Mouse (Mus musculus): ENCODE measurements around the gene Adam30. TPM values are rescaled to one million over a fixed set of nuclear protein-coding genes. Genes with fewer than 3 reads are reported as not detected.

Gene Adam30
- polyA plus RNA-seq, 1 experiment from 2014 or later = not detected

DNA sequence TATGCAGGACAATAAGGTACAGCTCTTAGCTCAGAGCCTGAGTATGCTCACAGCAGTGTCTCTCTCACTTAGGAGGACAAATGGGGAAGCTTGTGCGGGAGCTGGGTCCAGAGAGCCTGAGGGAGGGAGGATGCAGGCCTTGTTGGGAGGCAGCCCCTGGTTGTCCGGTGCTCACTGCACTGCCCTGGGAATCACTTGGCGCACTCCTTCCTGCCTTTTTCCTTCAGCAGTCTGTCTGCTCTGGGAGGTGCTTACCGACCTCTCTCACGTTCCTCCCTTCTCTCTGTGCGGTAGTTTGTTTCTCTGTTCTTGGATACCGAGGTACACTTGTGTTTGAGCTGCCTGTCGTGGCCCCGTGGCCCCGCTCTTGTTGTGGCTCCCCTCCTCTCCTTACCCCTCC is 15.2 kb upstream of the Adam30 start:
- WGBS = 87% methylated on average over 10 of the region's 10 CpGs
- no peak overlapping the region for H3K9ac ChIP-seq (ENCODE audit: low read depth, low read length)
- no peak overlapping the region for H3K4me3 ChIP-seq (ENCODE audit: low read length)
- H3K27ac ChIP-seq (ENCODE audit: low read length) = no peak overlapping the region
- no peak for ATAC-seq
- no peak overlapping the region for H3K4me2 ChIP-seq (ENCODE audit: low read depth, low read length)
- H3K4me1 ChIP-seq (ENCODE audit: control insufficient read depth, insufficient read depth, low read length) = no peaks in the 10 kb centered on the region
- H3K36me3 ChIP-seq (ENCODE audit: control insufficient read depth, insufficient read depth, low read length) = peaks cover 26% of the 10 kb centered on the region
- H3K9me3 ChIP-seq (ENCODE audit: control insufficient read depth, low read length) = no peaks in the 10 kb centered on the region
- H3K27me3 ChIP-seq (replicated peaks; ENCODE audit: control insufficient read depth, insufficient read depth, low read length) = no peaks in the 10 kb centered on the region

- Histone ChIP-seq H3K36me3 (ENCODE audit: control insufficient read depth, insufficient read depth, low read length) (peaks cover 22% of the 10 kb centered on the region), H3K4me2 (ENCODE audit: low read depth, low read length) (no peak overlapping the region), H3K4me3 (ENCODE audit: low read length) (no peak overlapping the region), H3K27me3 (replicated peaks; ENCODE audit: control insufficient read depth, insufficient read depth, low read length) (no peaks in the 10 kb centered on the region), H3K9ac (ENCODE audit: low read depth, low read length) (no peak overlapping the region), H3K9me3 (ENCODE audit: control insufficient read depth, low read length) (no peaks in the 10 kb centered on the region), H3K27ac (ENCODE audit: low read length) (no peak overlapping the region), H3K4me1 (ENCODE audit: control insufficient read depth, insufficient read depth, low read length) (no peaks in the 10 kb centered on the region)
- WGBS = 96% methylated on average over 29 of the region's 29 CpGs
- no peak for ATAC-seq
Measured at GRCm38 (mm10) chr3:98146471-98147410, 13.7 kb upstream of the Adam30 start.

GRCm38 (mm10) chr3:98147706-98148105 is 12.7 kb upstream of the Adam30 start:
- Histone ChIP-seq H3K36me3 (ENCODE audit: control insufficient read depth, insufficient read depth, low read length) (peaks cover 16% of the 10 kb centered on the region), H3K27me3 (replicated peaks; ENCODE audit: control insufficient read depth, insufficient read depth, low read length) (no peaks in the 10 kb centered on the region), H3K9ac (ENCODE audit: low read depth, low read length) (no peak overlapping the region), H3K4me2 (ENCODE audit: low read depth, low read length) (no peak overlapping the region), H3K27ac (ENCODE audit: low read length) (no peak overlapping the region), H3K4me3 (ENCODE audit: low read length) (no peak overlapping the region), H3K4me1 (ENCODE audit: control insufficient read depth, insufficient read depth, low read length) (no peaks in the 10 kb centered on the region), H3K9me3 (ENCODE audit: control insufficient read depth, low read length) (no peaks in the 10 kb centered on the region)
- no peak for ATAC-seq
- 89% methylated on average over 14 of the region's 14 CpGs for WGBS

DNA sequence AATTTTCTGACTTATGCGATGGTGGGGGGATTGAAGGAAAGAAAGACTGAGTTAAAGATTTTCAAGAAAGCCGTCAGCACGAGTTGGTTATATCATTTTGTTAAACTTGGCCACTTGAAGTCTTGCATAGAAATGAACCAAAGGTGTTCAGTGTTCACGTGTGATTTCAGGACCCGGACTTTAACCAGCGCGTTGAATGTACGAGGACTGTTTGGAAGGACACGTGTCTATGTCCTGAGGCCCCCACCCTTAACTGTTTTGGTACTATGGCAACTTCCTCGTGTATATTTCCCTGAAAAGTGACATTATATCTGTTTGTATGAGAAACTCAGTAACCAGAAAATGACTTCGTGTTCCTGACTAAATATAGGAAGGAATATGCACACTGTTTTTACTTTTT is 10.5 kb upstream of the Adam30 start:
- Histone ChIP-seq H3K4me3 (ENCODE audit: low read length) (no peak overlapping the region), H3K27ac (ENCODE audit: low read length) (no peak overlapping the region), H3K9ac (ENCODE audit: low read depth, low read length) (no peak overlapping the region), H3K36me3 (ENCODE audit: control insufficient read depth, insufficient read depth, low read length) (peaks cover 7% of the 10 kb centered on the region; the same call in 1 of the 2 replicates), H3K27me3 (replicated peaks; ENCODE audit: control insufficient read depth, insufficient read depth, low read length) (no peaks in the 10 kb centered on the region), H3K4me2 (ENCODE audit: low read depth, low read length) (no peak overlapping the region), H3K9me3 (ENCODE audit: control insufficient read depth, low read length) (no peaks in the 10 kb centered on the region), H3K4me1 (ENCODE audit: control insufficient read depth, insufficient read depth, low read length) (no peaks in the 10 kb centered on the region)
- 93% methylated on average over 11 of the region's 11 CpGs for WGBS
- no peak for ATAC-seq

GRCm38 (mm10) chr3:98151016-98151415 is 9.4 kb upstream of the Adam30 start:
- Histone ChIP-seq H3K4me2 (ENCODE audit: low read depth, low read length) (no peak overlapping the region), H3K9ac (ENCODE audit: low read depth, low read length) (no peak overlapping the region), H3K9me3 (ENCODE audit: control insufficient read depth, low read length) (no peaks in the 10 kb centered on the region), H3K27me3 (replicated peaks; ENCODE audit: control insufficient read depth, insufficient read depth, low read length) (no peaks in the 10 kb centered on the region), H3K4me3 (ENCODE audit: low read length) (no peak overlapping the region), H3K36me3 (ENCODE audit: control insufficient read depth, insufficient read depth, low read length) (peaks cover 7% of the 10 kb centered on the region; the same call in 1 of the 2 replicates), H3K27ac (ENCODE audit: low read length) (no peak overlapping the region), H3K4me1 (ENCODE audit: control insufficient read depth, insufficient read depth, low read length) (no peaks in the 10 kb centered on the region)
- 87% methylated on average over 10 of the region's 10 CpGs for WGBS
- no peak for ATAC-seq

GRCm38 (mm10) chr3:98153460-98153859 is 7.0 kb upstream of the Adam30 start:
- H3K9ac ChIP-seq (ENCODE audit: low read depth, low read length) = no peak overlapping the region
- no peak for ATAC-seq

GRCm38 (mm10) chr3:98156158-98156557 is 4.3 kb upstream of the Adam30 start:
- Histone ChIP-seq H3K9me3 (ENCODE audit: control insufficient read depth, low read length) (no peaks in the 10 kb centered on the region), H3K4me3 (ENCODE audit: low read length) (no peak overlapping the region), H3K36me3 (ENCODE audit: control insufficient read depth, insufficient read depth, low read length) (no peaks in the 10 kb centered on the region), H3K27me3 (replicated peaks; ENCODE audit: control insufficient read depth, insufficient read depth, low read length) (no peaks in the 10 kb centered on the region), H3K4me2 (ENCODE audit: low read depth, low read length) (no peak overlapping the region), H3K4me1 (ENCODE audit: control insufficient read depth, insufficient read depth, low read length) (no peaks in the 10 kb centered on the region), H3K27ac (ENCODE audit: low read length) (no peak overlapping the region), H3K9ac (ENCODE audit: low read depth, low read length) (no peak overlapping the region)
- WGBS = 36% methylated on average over 4 of the region's 4 CpGs
- 0 out of 2 replicates have a peak, but pooled peaks have one; percentile 50 for ATAC-seq

More at GRCm38 (mm10) chr3:98153460-98153859, 7.0 kb upstream of the Adam30 start:
- Histone ChIP-seq H3K4me2 (ENCODE audit: low read depth, low read length) (no peak overlapping the region), H3K4me3 (ENCODE audit: low read length) (no peak overlapping the region), H3K4me1 (ENCODE audit: control insufficient read depth, insufficient read depth, low read length) (no peaks in the 10 kb centered on the region), H3K27ac (ENCODE audit: low read length) (no peak overlapping the region), H3K9me3 (ENCODE audit: control insufficient read depth, low read length) (no peaks in the 10 kb centered on the region), H3K36me3 (ENCODE audit: control insufficient read depth, insufficient read depth, low read length) (no peaks in the 10 kb centered on the region), H3K27me3 (replicated peaks; ENCODE audit: control insufficient read depth, insufficient read depth, low read length) (no peaks in the 10 kb centered on the region)

DNA sequence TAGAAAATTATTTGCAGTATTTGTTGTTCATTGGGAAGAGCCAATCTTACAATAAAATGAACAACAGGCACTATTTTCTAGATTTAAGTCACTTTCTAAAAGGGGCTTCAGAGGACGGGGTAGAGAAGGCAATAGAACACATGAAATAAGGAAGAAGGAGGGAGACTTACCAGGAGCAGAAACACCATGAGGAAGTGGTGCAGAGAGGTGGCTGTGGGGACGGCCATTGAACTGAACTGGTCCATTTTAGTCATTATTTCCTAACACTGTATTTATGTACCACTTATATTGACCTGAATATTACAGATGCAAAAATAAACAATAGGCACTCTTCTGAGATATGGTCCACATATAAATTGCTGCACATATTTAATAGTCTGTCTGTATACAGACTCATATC is 3.4 kb upstream of the Adam30 start:
- Histone ChIP-seq H3K4me1 (ENCODE audit: control insufficient read depth, insufficient read depth, low read length) (no peaks in the 10 kb centered on the region), H3K9me3 (ENCODE audit: control insufficient read depth, low read length) (no peaks in the 10 kb centered on the region), H3K36me3 (ENCODE audit: control insufficient read depth, insufficient read depth, low read length) (no peaks in the 10 kb centered on the region), H3K4me3 (ENCODE audit: low read length) (no peak overlapping the region), H3K27me3 (replicated peaks; ENCODE audit: control insufficient read depth, insufficient read depth, low read length) (no peaks in the 10 kb centered on the region), H3K4me2 (ENCODE audit: low read depth, low read length) (no peak overlapping the region), H3K9ac (ENCODE audit: low read depth, low read length) (no peak overlapping the region), H3K27ac (ENCODE audit: low read length) (no peak overlapping the region)
- ATAC-seq = no peak
- WGBS = 67% methylated on average over 2 of the region's 2 CpGs

GRCm38 (mm10) chr3:98157585-98157984 is 2.8 kb upstream of the Adam30 start:
- H3K27me3 ChIP-seq (replicated peaks; ENCODE audit: control insufficient read depth, insufficient read depth, low read length) = no peaks in the 10 kb centered on the region
- ATAC-seq = no peak
- no peaks in the 10 kb centered on the region for H3K9me3 ChIP-seq (ENCODE audit: control insufficient read depth, low read length)
- no peak overlapping the region for H3K27ac ChIP-seq (ENCODE audit: low read length)
- no peaks in the 10 kb centered on the region for H3K4me1 ChIP-seq (ENCODE audit: control insufficient read depth, insufficient read depth, low read length)
- H3K4me3 ChIP-seq (ENCODE audit: low read length) = no peak overlapping the region
- H3K9ac ChIP-seq (ENCODE audit: low read depth, low read length) = no peak overlapping the region
- H3K36me3 ChIP-seq (ENCODE audit: control insufficient read depth, insufficient read depth, low read length) = no peaks in the 10 kb centered on the region
- no peak overlapping the region for H3K4me2 ChIP-seq (ENCODE audit: low read depth, low read length)
- 49% methylated on average over 2 of the region's 2 CpGs for WGBS

All from intestine, embryonic 16.5 days (tissue).